Mouse (Mus musculus) limb, embryonic 12.5 days (tissue): ENCODE measurements around the gene Rogdi. TPM values are rescaled to one million over a fixed set of nuclear protein-coding genes. Genes with fewer than 3 reads are reported as not detected.

Source experiments
- ATAC-seq: fragments of 200-750 bp; cut with Nextera tagmentation; 2 replicates; pipeline ENCODE4 v1.8.0; 2017; ENCODE audit warnings: low read depth, moderate TSS enrichment; ENCODE audit not compliant: insufficient number of reproducible peaks, insufficient read depth, low FRiP score, low TSS enrichment
- H3K27ac ChIP-seq: fragments of 300-500 bp; sonication (generic); 2 replicates; pipeline ENCODE4 v1.5.1; 2016; ENCODE audit warnings: mild to moderate bottlenecking, moderate library complexity
- H3K27me3 ChIP-seq: fragments of 300-500 bp; sonication (generic); 2 replicates; pipeline ENCODE4 v1.6.1; 2016; ENCODE audit warnings: mild to moderate bottlenecking, moderate library complexity
- H3K36me3 ChIP-seq: fragments of 300-500 bp; sonication (generic); 2 replicates; pipeline ENCODE4 v1.6.1; 2016; ENCODE audit warnings: mild to moderate bottlenecking, moderate library complexity
- H3K4me1 ChIP-seq: fragments of 300-500 bp; sonication (generic); replicated peaks from 2 replicates; pipeline ENCODE4 v1.6.1; 2016
- H3K4me2 ChIP-seq: fragments of 300-500 bp; sonication (generic); 2 replicates; pipeline ENCODE4 v1.6.1; 2016; ENCODE audit warnings: mild to moderate bottlenecking, moderate library complexity
- H3K4me3 ChIP-seq: fragments of 300-500 bp; sonication (generic); replicated peaks from 2 replicates; pipeline ENCODE4 v1.5.1; 2016; ENCODE audit warnings: mild to moderate bottlenecking
- H3K9ac ChIP-seq: fragments of 300-500 bp; sonication (generic); replicated peaks from 2 replicates; pipeline ENCODE4 v1.6.1; 2016; ENCODE audit warnings: mild to moderate bottlenecking, moderate library complexity
- H3K9me3 ChIP-seq: fragments of 300-500 bp; sonication (generic); 2 replicates; pipeline ENCODE4 v1.6.1; 2016; ENCODE audit warnings: mild to moderate bottlenecking, moderate library complexity
- WGBS: fragments of 180-500 bp; shearing (Covaris S2); methylation state at CpG from one replicate; pipeline ENCODE4 v1.1.7; 2016; 5-methylcytosine and 5-hydroxymethylcytosine counted together
- polyA plus RNA-seq: library from polyadenylated mRNA; unstranded; fragments of >200 nt; fragmentation: Nextera tagmentation; extraction: Ambion mirVana; gene quantifications from 2 replicates; pipeline ENCODE4 v1.2.1, GENCODE M21; 2016

The Rogdi gene
- polyA plus RNA-seq, 1 experiment from 2014 or later: 71.5 TPM

DNA sequence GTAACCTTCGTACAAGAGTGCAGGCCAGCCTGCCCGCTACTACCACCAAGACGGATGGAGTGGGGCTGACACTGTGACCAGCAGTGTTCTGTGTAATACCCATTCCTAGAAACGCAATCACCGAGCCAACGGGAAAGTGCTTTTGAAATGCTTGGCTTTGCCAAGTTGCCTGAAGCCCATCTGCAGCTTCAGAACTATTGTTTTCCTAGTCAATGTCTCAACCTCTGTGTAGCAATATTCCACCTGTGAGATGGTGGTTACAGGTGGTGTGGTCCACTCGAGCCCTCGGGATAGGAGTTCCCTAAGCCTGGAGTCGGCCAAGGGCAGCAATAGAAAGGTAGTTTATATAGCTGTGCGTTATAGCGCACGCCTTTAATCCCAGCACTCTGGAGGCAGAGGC, 28.6 kb downstream of the Rogdi start:
- Histone ChIP-seq H3K4me3 (no peak overlapping the region), H3K4me2 (no peak overlapping the region), H3K4me1 (no peaks in the 10 kb centered on the region), H3K9ac (no peak overlapping the region), H3K36me3 (no peaks in the 10 kb centered on the region), H3K27ac (no peak overlapping the region), H3K9me3 (no peaks in the 10 kb centered on the region), H3K27me3 (no peaks in the 10 kb centered on the region)
- 89% methylated on average over 12 of the region's 12 CpGs for WGBS
- ATAC-seq: no peak

GRCm38 (mm10) chr16:4979755-4980380, 33.5 kb downstream of the Rogdi start:
- peak; percentile 52; the same call in 1 of the 2 replicates for ATAC-seq
- WGBS: 76% methylated on average over 4 of the region's 4 CpGs

GRCm38 (mm10) chr16:4978275-4979051, 34.9 kb downstream of the Rogdi start:
- Histone ChIP-seq H3K9ac (no peak overlapping the region), H3K36me3 (no peaks in the 10 kb centered on the region), H3K4me2 (no peak overlapping the region), H3K4me1 (no peaks in the 10 kb centered on the region), H3K27me3 (no peaks in the 10 kb centered on the region), H3K4me3 (no peak overlapping the region), H3K9me3 (no peaks in the 10 kb centered on the region), H3K27ac (no peak overlapping the region)
- no peak for ATAC-seq
- WGBS: 70% methylated on average over 5 of the region's 5 CpGs

More at GRCm38 (mm10) chr16:4979755-4980380, 33.5 kb downstream of the Rogdi start:
- Histone ChIP-seq H3K27ac (no peak overlapping the region), H3K9me3 (no peaks in the 10 kb centered on the region), H3K4me3 (no peak overlapping the region), H3K36me3 (no peaks in the 10 kb centered on the region), H3K9ac (no peak overlapping the region), H3K27me3 (no peaks in the 10 kb centered on the region), H3K4me1 (no peaks in the 10 kb centered on the region), H3K4me2 (no peak overlapping the region)

- Histone ChIP-seq H3K27me3 (no peaks in the 10 kb centered on the region), H3K4me3 (no peak overlapping the region), H3K9me3 (no peaks in the 10 kb centered on the region), H3K9ac (no peak overlapping the region), H3K27ac (no peak overlapping the region), H3K36me3 (no peaks in the 10 kb centered on the region), H3K4me2 (no peak overlapping the region), H3K4me1 (no peaks in the 10 kb centered on the region)
- no peak for ATAC-seq
- 56% methylated on average over 2 of the region's 2 CpGs for WGBS
Measured at GRCm38 (mm10) chr16:4976180-4976579, 37.2 kb downstream of the Rogdi start.

GRCm38 (mm10) chr16:4974521-4974920, 38.8 kb downstream of the Rogdi start:
- WGBS: 81% methylated on average over 5 of the region's 5 CpGs

GRCm38 (mm10) chr16:4971626-4972025, 41.7 kb downstream of the Rogdi start:
- H3K9ac ChIP-seq: no peak overlapping the region
- H3K4me1 ChIP-seq: no peaks in the 10 kb centered on the region
- no peak overlapping the region for H3K4me2 ChIP-seq
- H3K4me3 ChIP-seq: no peak overlapping the region
- WGBS: 83% methylated on average over 4 of the region's 4 CpGs
- ATAC-seq: no peak
- H3K27ac ChIP-seq: no peak overlapping the region
- H3K36me3 ChIP-seq: no peaks in the 10 kb centered on the region
- H3K27me3 ChIP-seq: no peaks in the 10 kb centered on the region
- no peaks in the 10 kb centered on the region for H3K9me3 ChIP-seq

More at GRCm38 (mm10) chr16:4974521-4974920, 38.8 kb downstream of the Rogdi start:
- ATAC-seq: no peak
- Histone ChIP-seq H3K4me2 (no peak overlapping the region), H3K4me1 (no peaks in the 10 kb centered on the region), H3K27ac (no peak overlapping the region), H3K9me3 (no peaks in the 10 kb centered on the region), H3K4me3 (no peak overlapping the region), H3K36me3 (no peaks in the 10 kb centered on the region), H3K9ac (no peak overlapping the region), H3K27me3 (no peaks in the 10 kb centered on the region)

GRCm38 (mm10) chr16:4969055-4969843, 44.1 kb downstream of the Rogdi start:
- no peak overlapping the region; the same call in 1 of the 2 replicates for H3K9ac ChIP-seq
- no peaks in the 10 kb centered on the region for H3K27me3 ChIP-seq
- H3K4me2 ChIP-seq: no peak overlapping the region

GRCm38 (mm10) chr16:4968426-4968825, 44.9 kb downstream of the Rogdi start:
- ATAC-seq: no peak
- Histone ChIP-seq H3K27ac (no peak overlapping the region), H3K4me2 (no peak overlapping the region), H3K4me1 (peaks cover 8% of the 10 kb centered on the region), H3K27me3 (no peaks in the 10 kb centered on the region), H3K4me3 (no peak overlapping the region), H3K9me3 (no peaks in the 10 kb centered on the region), H3K36me3 (no peaks in the 10 kb centered on the region), H3K9ac (no peak overlapping the region)
- 79% methylated on average over 3 of the region's 3 CpGs for WGBS

More at GRCm38 (mm10) chr16:4969055-4969843, 44.1 kb downstream of the Rogdi start:
- 0 out of 2 replicates have a peak, but pooled peaks cover 7% of the 10 kb centered on the region for H3K4me1 ChIP-seq
- no peaks in the 10 kb centered on the region for H3K9me3 ChIP-seq
- H3K27ac ChIP-seq: no peak overlapping the region
- ATAC-seq: no peak
- no peaks in the 10 kb centered on the region for H3K36me3 ChIP-seq
- H3K4me3 ChIP-seq: no peak overlapping the region
- 76% methylated on average over 5 of the region's 5 CpGs for whole genome bisulfite sequencing

DNA sequence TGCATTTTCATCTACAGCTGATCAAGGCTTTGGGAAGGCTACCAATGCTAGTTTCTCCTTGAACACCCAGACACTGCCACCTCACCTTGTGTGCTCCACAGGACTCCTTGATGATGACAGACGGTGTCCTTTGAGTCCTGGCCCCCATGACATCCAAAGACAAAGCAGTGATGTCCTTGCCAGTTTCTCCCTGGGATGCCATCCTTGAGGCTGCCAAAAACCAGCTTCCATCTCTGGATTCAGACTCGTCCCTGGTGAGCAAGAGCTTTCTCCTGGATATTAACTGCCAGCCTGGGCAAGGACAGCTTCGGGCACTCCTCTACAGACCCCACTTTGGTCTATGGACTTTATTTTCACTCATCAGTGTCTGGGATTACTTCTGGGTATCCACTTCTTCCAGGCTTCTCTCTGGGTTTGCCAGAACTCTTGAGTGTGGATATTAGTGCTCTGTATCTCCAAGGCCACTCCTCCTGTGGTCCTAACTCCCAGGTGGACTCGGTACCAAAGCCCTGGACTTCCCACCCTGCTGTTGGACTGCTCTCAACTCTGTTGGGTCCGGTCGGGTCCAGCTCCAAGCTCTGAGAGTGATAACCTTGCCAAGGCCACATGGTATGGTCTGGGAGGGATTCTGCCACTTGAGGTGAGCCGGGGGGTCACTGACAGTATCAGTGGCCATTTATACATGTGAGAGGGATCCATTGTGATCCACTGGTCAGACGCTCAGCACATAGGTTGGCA, 47.8 kb downstream of the Rogdi start:
- Histone ChIP-seq H3K4me3 (peak overlapping the region; percentile 90), H3K4me2 (peak overlapping the region; percentile 84; the same call in 1 of the 2 replicates), H3K27me3 (no peaks in the 10 kb centered on the region), H3K9ac (no peak overlapping the region), H3K4me1 (peaks cover 24% of the 10 kb centered on the region), H3K27ac (no peak overlapping the region), H3K36me3 (peaks cover 1% of the 10 kb centered on the region; the same call in 1 of the 2 replicates), H3K9me3 (no peaks in the 10 kb centered on the region)
- WGBS: 86% methylated on average over 8 of the region's 8 CpGs
- ATAC-seq: no peak

- 27% methylated on average over 13 of the region's 13 CpGs for WGBS
- Histone ChIP-seq H3K27ac (peak overlapping the region; percentile 70), H3K4me1 (peaks cover 24% of the 10 kb centered on the region), H3K9ac (peak overlapping the region; percentile 81), H3K4me3 (peak overlapping the region; percentile 90), H3K4me2 (peak overlapping the region; percentile 84), H3K36me3 (peaks cover 8% of the 10 kb centered on the region; the same call in 1 of the 2 replicates), H3K27me3 (no peaks in the 10 kb centered on the region), H3K9me3 (no peaks in the 10 kb centered on the region)
- peak; percentile 4; the same call in 1 of the 2 replicates for ATAC-seq
Measured at GRCm38 (mm10) chr16:4964731-4965391, 48.5 kb downstream of the Rogdi start.
